Mouse (Mus musculus): Measurements from ENCODE around the gene Gpr34.

The Gpr34 gene

DNA sequence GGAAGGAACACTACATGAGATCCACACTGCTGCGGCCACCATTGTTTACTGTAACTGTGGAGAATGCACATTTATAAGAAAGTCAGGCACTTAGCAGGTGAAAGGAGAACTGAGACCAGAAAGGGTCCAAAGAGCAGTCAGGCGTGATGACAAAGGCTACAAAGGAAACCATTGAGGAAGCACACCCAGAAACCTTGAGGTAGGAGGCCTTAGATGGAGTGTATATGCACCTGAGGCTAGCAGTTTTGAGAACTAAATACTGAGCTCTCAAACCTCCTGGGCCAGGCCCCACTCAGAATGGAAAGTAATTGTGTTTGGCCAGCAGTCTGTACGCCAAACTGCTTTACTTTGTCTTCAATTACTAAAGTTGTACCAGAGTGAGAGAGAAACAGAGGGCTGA lies 38.5 kb downstream of the Gpr34 start:
- no peak for DNase-seq (ENCODE audit: low read depth)

DNA sequence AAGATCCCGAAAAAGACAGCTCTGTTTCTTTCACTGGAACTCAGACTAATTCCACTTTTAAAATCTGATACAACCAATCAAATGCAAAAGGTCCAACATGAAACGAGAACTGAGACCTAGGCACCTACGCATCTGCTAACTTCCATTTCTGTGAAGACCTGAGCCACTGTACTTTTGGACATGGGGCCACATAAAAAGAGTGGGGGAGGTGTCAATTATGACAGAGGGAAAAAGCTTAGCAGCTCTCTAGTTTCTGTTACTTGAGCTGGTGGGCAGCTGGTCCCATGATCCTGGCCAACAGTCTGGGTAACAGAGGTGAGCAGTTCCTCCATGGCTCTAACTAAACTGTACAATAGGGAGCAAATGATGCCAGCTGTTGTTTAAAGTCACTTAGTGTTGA lies 41.1 kb downstream of the Gpr34 start:
- DNase-seq (ENCODE audit: low read depth) = no peak

DNA sequence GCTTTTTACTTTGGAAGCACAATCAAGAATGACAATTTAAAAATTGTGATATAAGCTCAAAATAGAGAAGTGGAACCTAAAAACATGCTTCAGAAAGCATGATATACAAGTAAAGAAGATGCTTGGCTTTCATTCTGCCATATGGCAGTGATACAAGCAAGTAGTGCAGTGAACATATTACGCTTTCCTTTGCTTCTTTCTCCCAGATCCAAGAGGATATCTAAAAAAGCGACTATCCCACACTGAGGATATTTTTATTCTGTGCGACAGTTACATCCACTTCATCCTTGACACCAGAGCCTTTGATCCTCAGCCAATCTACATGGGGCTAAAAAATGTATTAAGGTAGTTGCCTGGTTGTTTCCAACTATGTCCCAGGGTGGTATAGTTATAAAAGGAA lies 49.9 kb downstream of the Gpr34 start:
- DNase-seq (ENCODE audit: low read depth) = no peak

DNA sequence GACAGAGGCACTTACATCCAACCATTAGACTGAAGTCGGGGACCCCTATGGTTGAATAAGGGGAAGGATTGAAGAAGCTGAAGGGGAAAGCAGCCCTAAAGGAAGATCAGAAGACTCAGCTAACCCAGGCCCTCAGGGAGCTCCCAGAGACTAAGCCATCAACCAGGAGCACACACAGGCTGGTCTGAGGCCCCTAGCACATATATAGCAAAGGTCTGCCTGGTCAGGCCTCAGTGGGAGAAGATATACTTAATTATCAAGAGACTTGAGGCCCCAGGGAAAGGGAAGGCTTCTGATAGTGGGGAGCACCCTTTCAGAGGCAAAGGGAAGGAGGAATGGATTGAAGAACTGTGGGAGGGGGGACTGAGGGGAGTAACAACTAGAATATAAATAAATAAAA lies 54.7 kb downstream of the Gpr34 start:
- DNase-seq (ENCODE audit: low read depth) = no peak

DNA sequence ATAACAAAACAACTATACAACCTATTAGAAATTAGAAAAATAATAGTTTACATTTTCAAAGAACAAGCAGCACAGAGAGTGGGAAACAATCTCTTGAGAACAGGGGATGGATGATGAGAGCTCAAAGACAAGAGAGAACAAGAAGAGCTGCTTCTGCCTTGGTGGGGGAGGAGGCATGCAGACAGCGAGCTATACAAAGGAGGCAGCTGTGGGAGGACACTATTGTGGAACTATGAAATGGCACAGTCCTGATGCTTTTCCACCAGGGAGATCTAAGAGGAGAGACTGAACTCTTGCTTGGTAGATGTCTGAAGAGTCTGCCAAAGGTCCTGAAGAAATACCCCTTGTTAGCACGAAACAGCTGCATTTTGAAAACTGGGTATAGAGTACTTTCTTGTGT lies 56.5 kb downstream of the Gpr34 start:
- no peak for DNase-seq (ENCODE audit: low read depth)

All from NIH3T3 (cell line).